Mouse (Mus musculus): ENCODE results near the gene Cfd. TPM values are rescaled to one million over a fixed set of nuclear protein-coding genes. Genes with fewer than 3 reads are reported as not detected.

Cfd gene
- polyA plus RNA-seq, 1 experiment from 2014 or later = not detected

DNA sequence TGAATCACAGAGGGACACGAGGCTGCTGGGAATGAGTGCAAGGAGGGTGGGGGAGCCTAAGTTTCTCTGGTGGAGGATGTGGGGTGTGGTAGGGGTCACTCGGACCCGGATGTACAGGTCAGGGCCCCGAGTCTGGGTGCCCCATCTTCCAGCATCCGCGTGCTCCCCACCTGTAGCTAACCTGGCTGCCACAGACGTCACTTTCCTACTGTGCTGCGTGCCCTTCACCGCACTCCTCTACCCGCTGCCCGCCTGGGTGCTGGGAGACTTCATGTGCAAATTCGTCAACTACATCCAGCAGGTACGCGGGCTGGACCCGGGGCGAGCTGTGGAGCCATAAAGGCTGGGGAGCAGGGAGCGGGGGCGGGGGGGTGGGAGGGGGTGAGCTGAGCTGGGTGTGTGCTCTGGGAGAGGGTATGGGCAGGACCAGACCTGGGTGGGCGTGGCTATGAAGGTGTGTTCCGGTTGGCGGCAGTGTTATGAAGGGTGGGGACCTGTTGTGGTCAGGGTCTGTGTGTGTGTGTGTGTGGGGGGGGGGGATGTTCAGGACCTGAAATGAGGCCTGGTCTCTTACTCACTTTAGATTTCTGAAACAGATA lies 28.7 kb downstream of the Cfd start:
- WGBS = 3% methylated on average over 21 of the region's 21 CpGs
- ATAC-seq (ENCODE audit: insufficient number of reproducible peaks, insufficient read depth, low FRiP score, low TSS enrichment, low read depth) = no peak
- Histone ChIP-seq H3K4me2 (peak overlapping the region; percentile 50), H3K9ac (replicated peaks) (no peak overlapping the region), H3K9me3 (no peaks in the 10 kb centered on the region; the same call in 1 of the 2 replicates), H3K4me1 (replicated peaks) (peaks cover 61% of the 10 kb centered on the region), H3K27ac (no peak overlapping the region), H3K4me3 (replicated peaks) (peak overlapping the region; percentile 31), H3K27me3 (peaks cover 72% of the 10 kb centered on the region), H3K36me3 (no peaks in the 10 kb centered on the region)

DNA sequence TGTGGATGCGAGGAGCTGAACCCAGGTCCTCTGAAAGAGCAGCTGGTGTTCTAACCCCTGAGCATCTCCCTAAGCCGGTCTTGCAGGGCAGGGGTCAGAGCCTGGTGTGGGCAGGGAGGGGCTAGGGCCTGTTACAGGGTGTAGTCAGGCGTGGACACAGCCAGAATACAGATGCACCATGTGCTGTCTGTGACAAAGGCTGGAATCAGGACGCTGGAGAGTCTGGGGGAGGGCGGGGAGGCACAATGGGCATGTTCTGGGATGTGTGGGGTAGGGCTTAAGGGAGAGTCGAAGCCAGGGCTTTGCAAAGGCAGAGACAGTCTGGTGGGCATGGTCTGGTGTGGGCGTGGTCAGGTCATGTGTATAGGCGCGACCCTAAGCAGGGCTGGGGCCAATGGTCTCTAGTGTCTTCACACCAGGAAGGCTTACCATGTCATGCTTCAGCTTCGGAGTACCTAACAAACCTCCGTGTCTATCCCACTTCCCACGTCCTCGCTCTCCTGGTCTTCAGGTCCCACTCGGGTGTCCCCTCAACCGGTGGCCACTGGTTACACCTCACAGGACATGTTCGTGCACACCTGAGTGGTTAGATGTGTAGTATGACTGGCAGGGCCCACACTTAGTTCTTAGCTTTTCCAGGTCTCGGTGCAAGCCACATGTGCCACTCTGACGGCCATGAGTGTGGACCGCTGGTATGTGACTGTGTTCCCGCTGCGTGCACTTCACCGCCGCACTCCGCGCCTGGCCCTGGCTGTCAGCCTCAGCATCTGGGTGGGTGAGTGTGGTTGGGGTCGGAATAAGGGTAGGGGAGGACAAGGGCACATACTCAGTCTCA lies 29.6 kb downstream of the Cfd start:
- no peak for ATAC-seq (ENCODE audit: insufficient number of reproducible peaks, insufficient read depth, low FRiP score, low TSS enrichment, low read depth)
- peak overlapping the region; percentile 36 for H3K4me3 ChIP-seq (replicated peaks)
- WGBS = 23% methylated on average over 26 of the region's 26 CpGs

DNA sequence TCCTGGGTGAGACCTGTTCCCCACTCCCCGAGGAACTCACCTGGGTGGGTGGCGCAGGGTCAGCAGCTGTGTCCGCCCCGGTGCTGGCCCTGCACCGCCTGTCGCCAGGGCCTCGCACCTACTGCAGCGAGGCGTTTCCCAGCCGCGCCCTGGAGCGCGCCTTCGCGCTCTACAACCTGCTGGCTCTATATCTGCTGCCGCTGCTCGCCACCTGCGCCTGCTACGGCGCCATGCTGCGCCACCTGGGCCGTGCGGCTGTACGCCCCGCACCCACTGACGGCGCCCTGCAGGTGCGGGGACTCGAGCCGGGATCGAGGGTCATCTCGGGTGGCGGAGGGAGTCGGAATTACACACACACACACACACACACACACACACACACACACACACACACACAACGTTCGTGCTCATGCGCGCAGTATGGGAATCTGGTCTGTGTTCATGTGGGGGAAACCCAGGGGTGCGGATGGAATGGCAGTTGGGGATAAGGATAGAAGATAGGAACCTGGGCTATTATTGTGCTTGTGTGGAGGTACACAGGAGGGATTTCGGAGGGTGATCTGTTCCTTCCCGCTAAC lies 30.4 kb downstream of the Cfd start, which contains the start of gene R3hdm4:
R3hdm4 (minus strand) TSS at position 251 of the 578 bp plus-strand sequence.
- Histone ChIP-seq H3K36me3 (no peaks in the 10 kb centered on the region), H3K9me3 (no peaks in the 10 kb centered on the region; the same call in 1 of the 2 replicates), H3K4me3 (replicated peaks) (peak within 1 kb of the TSS; percentile 36), H3K4me2 (peak within 1 kb of the TSS; percentile 55), H3K4me1 (replicated peaks) (peaks cover 52% of the 10 kb centered on the region), H3K27ac (no peak within 1 kb of the TSS), H3K27me3 (peaks cover 72% of the 10 kb centered on the region), H3K9ac (replicated peaks) (peak within 1 kb of the TSS; percentile 31; the same call in 1 of the 2 replicates)
- no peak for ATAC-seq (ENCODE audit: insufficient number of reproducible peaks, insufficient read depth, low FRiP score, low TSS enrichment, low read depth)
- WGBS = 5% methylated on average over 41 of the region's 41 CpGs

More for the DNA sequence above, 29.6 kb downstream of the Cfd start:
- Histone ChIP-seq H3K4me1 (replicated peaks) (peaks cover 53% of the 10 kb centered on the region), H3K4me2 (peak overlapping the region; percentile 55), H3K27ac (no peak overlapping the region), H3K36me3 (no peaks in the 10 kb centered on the region), H3K27me3 (peaks cover 72% of the 10 kb centered on the region), H3K9me3 (no peaks in the 10 kb centered on the region; the same call in 1 of the 2 replicates), H3K9ac (replicated peaks) (0 out of 2 replicates have a peak overlapping the region, but pooled peaks have one; percentile 31)

DNA sequence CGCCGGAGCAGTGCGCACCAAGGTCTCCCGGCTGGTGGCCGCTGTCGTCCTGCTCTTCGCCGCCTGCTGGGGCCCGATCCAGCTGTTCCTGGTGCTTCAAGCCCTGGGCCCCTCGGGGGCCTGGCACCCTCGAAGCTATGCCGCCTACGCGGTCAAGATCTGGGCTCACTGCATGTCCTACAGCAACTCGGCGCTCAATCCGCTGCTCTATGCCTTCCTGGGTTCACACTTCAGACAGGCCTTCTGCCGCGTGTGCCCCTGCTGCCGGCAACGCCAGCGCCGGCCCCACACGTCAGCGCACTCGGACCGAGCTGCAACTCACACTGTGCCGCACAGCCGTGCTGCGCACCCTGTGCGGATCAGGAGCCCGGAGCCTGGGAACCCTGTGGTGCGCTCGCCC lies 30.9 kb downstream of the Cfd start:
- under 1% methylated on average over 34 of the region's 34 CpGs for WGBS
- peak overlapping the region; percentile 31; the same call in 1 of the 2 replicates for H3K9ac ChIP-seq (replicated peaks)
- peak overlapping the region; percentile 36 for H3K4me3 ChIP-seq (replicated peaks)
- no peak overlapping the region for H3K27ac ChIP-seq
- no peak for ATAC-seq (ENCODE audit: insufficient number of reproducible peaks, insufficient read depth, low FRiP score, low TSS enrichment, low read depth)
- H3K36me3 ChIP-seq = no peaks in the 10 kb centered on the region
- H3K4me1 ChIP-seq (replicated peaks) = peaks cover 54% of the 10 kb centered on the region
- peaks cover 72% of the 10 kb centered on the region for H3K27me3 ChIP-seq
- no peaks in the 10 kb centered on the region; the same call in 1 of the 2 replicates for H3K9me3 ChIP-seq
- H3K4me2 ChIP-seq = peak overlapping the region; percentile 55

- Histone ChIP-seq H3K36me3 (no peaks in the 10 kb centered on the region), H3K4me3 (replicated peaks) (0 out of 2 replicates have a peak overlapping the region, but pooled peaks have one; percentile 15), H3K4me1 (replicated peaks) (peaks cover 48% of the 10 kb centered on the region), H3K9me3 (no peaks in the 10 kb centered on the region; the same call in 1 of the 2 replicates), H3K27me3 (peaks cover 41% of the 10 kb centered on the region), H3K27ac (peak overlapping the region; percentile 97; the same call in 1 of the 2 replicates), H3K9ac (replicated peaks) (no peak overlapping the region), H3K4me2 (peak overlapping the region; percentile 87; the same call in 1 of the 2 replicates)
- 11% methylated on average over 29 of the region's 29 CpGs for WGBS
- ATAC-seq (ENCODE audit: insufficient number of reproducible peaks, insufficient read depth, low FRiP score, low TSS enrichment, low read depth) = no peak
These were observed 34.5 kb downstream of the Cfd start for GRCm38 (mm10) chr10:79924998-79925784.

DNA sequence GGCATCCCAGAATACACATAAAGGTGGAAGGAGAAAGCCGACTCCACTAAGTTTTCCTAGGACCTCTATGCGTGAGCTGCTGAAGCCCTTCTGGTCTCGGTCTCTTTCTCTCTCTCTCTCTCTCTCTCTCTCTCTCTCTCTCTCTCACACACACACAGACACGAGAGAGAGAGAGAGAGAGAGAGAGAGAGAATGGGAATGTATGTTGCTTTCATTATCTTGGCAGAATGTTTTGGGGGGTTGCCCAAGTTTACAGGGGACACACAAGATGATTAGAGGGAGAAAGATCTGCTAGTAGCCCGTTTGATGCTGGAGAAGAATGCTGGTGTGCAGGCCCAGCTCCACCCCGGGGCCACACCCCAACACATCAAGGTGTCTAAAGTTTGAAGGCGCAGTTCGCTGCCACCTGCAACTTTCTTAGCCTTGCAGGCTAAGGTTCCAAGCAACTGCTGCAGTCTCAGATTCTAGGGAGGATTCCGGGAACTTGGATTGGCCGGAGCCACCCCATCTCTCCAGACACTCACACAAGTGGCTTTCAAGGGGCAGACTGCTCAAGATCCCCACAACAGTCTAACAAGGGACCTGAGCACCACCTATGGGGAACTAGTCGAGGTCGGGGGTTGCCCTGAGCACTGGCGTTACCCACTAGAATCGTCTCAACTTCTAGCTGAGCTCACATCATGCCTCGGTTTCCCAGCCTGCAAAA lies 35.3 kb downstream of the Cfd start:
- peak overlapping the region; percentile 90 for H3K9ac ChIP-seq (replicated peaks)
- no peak for ATAC-seq (ENCODE audit: insufficient number of reproducible peaks, insufficient read depth, low FRiP score, low TSS enrichment, low read depth)
- WGBS = 8% methylated on average over 15 of the region's 15 CpGs
- H3K4me1 ChIP-seq (replicated peaks) = peaks cover 48% of the 10 kb centered on the region
- peak overlapping the region; percentile 87 for H3K4me2 ChIP-seq
- peak overlapping the region; percentile 97 for H3K4me3 ChIP-seq (replicated peaks)
- H3K36me3 ChIP-seq = peaks cover 7% of the 10 kb centered on the region
- peak overlapping the region; percentile 97; the same call in 1 of the 2 replicates for H3K27ac ChIP-seq
- H3K27me3 ChIP-seq = peaks cover 34% of the 10 kb centered on the region
- H3K9me3 ChIP-seq = no peaks in the 10 kb centered on the region; the same call in 1 of the 2 replicates

GRCm38 (mm10) chr10:79926491-79927323 lies 36.1 kb downstream of the Cfd start, which contains the start of gene Arid3a:
Arid3a (plus strand) TSS chr10:79927043.
- peaks cover 26% of the 10 kb centered on the region for H3K27me3 ChIP-seq
- H3K4me1 ChIP-seq (replicated peaks) = peaks cover 46% of the 10 kb centered on the region
- H3K9ac ChIP-seq (replicated peaks) = peak within 1 kb of the TSS; percentile 90
- WGBS = under 1% methylated on average over 62 of the region's 63 CpGs
- H3K36me3 ChIP-seq = peaks cover 15% of the 10 kb centered on the region
- ATAC-seq (ENCODE audit: insufficient number of reproducible peaks, insufficient read depth, low FRiP score, low TSS enrichment, low read depth) = peak; percentile 45
- H3K27ac ChIP-seq = peak within 1 kb of the TSS; percentile 97
- peak within 1 kb of the TSS; percentile 97 for H3K4me3 ChIP-seq (replicated peaks)
- no peaks in the 10 kb centered on the region; the same call in 1 of the 2 replicates for H3K9me3 ChIP-seq
- peak within 1 kb of the TSS; percentile 87 for H3K4me2 ChIP-seq

DNA sequence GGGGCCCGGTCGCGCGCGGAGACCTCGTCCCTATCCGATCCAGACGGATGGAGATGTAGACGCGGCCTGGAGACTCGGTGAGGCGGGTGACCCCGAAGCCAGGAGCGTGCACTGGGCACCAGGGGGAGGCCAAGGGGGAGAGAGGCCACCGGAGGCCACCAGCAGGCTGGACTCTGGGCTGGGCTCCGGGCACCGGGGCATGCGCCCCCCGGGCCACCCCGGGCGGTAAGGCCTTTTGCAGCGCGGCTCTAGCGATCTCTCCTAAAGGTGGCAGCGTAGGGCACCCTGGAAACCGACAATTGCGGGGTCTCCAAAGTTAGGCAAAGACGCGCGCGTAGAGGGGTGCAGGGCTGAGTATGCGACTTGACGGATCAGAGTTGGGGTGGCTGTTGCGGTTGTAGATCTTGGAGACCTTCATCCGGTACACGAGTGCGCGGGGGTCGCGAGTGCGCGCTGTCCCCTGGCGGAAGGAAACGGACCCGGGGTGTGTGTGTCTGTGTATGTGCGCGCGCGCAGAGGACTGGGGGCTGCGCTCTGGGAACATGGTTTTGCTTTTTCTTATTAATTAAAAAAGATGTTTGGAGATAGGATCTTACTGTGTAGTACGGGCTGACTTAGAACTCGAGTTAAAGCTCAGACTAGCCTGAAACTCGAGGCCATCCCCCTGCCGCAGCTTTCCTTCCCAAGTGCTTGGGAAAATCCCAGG lies 36.8 kb downstream of the Cfd start:
- peak overlapping the region; percentile 87 for H3K4me2 ChIP-seq
- peaks cover 23% of the 10 kb centered on the region for H3K36me3 ChIP-seq
- peak overlapping the region; percentile 97 for H3K27ac ChIP-seq
- H3K27me3 ChIP-seq = peaks cover 19% of the 10 kb centered on the region
- no peaks in the 10 kb centered on the region; the same call in 1 of the 2 replicates for H3K9me3 ChIP-seq
- H3K4me1 ChIP-seq (replicated peaks) = peaks cover 52% of the 10 kb centered on the region
- peak overlapping the region; percentile 97 for H3K4me3 ChIP-seq (replicated peaks)
- WGBS = under 1% methylated on average over 54 of the region's 54 CpGs
- ATAC-seq (ENCODE audit: insufficient number of reproducible peaks, insufficient read depth, low FRiP score, low TSS enrichment, low read depth) = no peak; the same call in 1 of the 2 replicates
- H3K9ac ChIP-seq (replicated peaks) = peak overlapping the region; percentile 90

Data from limb, embryonic 12.5 days (tissue).